Mouse (Mus musculus) brain, embryonic 18.5 days (tissue): ENCODE results near the gene Notch4.

Experiments
- DNase-seq: peaks from one replicate; pipeline ENCODE4 v3.0.0-alpha.2; 2012; ENCODE audit warnings: low read depth, low spot score

Notch4 gene

GRCm38 (mm10) chr17:34626773-34627092, 62.7 kb downstream of the Notch4 start:
- no peak for DNase-seq

DNA sequence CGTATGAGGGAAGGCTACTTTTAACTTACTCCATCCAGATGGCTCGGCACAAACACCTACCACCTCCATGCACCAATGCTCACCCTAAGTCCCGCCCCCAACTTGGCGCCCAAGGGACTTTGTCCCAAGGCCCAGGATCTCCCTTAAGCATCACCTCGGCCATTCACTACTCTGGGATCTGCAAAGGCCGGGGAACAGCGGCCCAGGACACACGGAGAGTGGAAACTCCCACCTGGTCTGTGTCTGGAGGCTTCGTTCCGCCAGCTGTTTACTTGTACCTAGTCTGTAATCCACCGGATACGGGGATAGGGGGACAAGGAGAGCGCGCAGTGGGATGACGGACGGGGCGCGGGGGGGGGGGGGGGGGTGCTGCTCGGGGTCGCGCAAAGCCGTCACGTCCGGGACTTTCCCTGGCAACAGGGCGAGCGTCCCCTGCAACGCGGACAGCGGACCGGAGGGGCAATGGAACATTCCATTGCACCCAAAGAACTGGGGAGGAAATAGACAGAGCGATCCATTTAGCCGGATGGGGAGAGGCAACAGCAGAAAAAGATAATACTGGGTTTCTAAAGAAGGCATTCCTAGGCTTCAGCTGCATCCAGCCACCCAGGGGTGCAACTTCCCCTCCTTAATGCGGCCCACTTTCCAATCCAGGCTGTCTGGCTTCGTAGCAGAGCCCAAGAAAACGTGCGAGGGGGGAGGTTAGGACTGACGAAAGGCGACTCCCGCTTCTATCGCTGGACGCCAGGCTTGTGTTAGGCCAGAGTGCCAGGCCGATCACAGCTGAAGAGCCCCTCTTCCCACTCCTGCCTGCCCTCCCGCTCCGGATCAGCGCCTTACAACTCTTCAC, 63.2 kb downstream of the Notch4 start:
- peak; percentile 84 for DNase-seq

GRCm38 (mm10) chr17:34627943-34628643, 64.0 kb downstream of the Notch4 start, which contains the start of gene Ppt2:
Ppt2 (minus strand) TSS chr17:34628510.
- DNase-seq: no peak

GRCm38 (mm10) chr17:34628644-34628967, 64.5 kb downstream of the Notch4 start:
- no peak for DNase-seq

- peak; percentile 78 for DNase-seq
Observed at GRCm38 (mm10) chr17:34629221-34629751, 65.2 kb downstream of the Notch4 start, which contains the start of gene Prrt1. Prrt1 (plus strand) TSS chr17:34629533.

- no peak for DNase-seq
Observed at GRCm38 (mm10) chr17:34629796-34630603, 65.9 kb downstream of the Notch4 start.

- DNase-seq: no peak
Observed at GRCm38 (mm10) chr17:34630761-34631301, 66.8 kb downstream of the Notch4 start.

GRCm38 (mm10) chr17:34631647-34632046, 67.6 kb downstream of the Notch4 start:
- DNase-seq: no peak

- DNase-seq: no peak
Observed at GRCm38 (mm10) chr17:34632261-34632691, 68.2 kb downstream of the Notch4 start.

DNA sequence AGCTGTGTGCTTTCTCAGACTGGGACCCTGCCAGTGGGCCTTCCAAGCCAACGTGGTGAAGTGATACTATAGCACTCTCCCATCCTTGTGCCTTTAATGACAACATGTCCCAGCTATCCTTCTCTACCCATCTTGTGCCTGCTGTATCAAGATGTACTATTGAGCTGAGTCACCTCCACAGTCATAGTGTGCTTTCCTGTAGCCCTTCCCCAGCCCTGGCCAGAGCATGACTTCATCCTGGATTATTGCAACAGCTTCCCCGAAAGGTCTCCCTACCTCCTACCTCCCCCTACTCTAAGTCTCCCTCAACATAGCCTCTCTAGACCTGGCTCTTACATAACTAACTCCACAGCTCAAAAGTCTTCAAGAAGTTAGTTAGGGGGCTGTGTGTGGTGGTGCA, 71.6 kb downstream of the Notch4 start:
- no peak for DNase-seq

DNA sequence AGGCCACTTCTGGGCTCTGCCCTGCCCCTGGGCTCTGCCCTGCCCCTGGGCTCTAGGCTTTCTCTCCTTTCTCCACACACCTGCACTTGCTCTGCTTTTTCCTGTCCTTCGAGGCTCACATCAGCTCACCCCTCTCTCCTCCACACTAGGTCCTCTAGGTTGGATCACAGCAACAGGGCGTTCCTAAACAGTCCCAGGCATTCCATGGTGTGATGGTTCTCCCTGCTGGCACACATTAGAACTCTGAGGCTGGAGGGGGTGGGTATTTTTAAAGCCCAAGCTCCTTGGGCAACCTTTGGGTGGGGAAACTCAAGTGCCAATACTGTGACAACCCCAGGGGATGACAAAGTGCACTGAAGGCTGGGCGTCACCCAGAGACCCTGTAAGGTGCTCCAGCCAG, 73.4 kb downstream of the Notch4 start:
- DNase-seq: no peak
